Mouse (Mus musculus) brain, embryonic 14.5 days (tissue): ENCODE results near the gene Def6.

Source experiments
- CTCF ChIP-seq: fragments of 200-500 bp; IDR thresholded peaks from 2 replicates; pipeline ENCODE4 v1.5.1; 2012; ENCODE audit warnings: inconsistent platforms, mild to moderate bottlenecking, moderate library complexity, borderline replicate concordance; ENCODE audit not compliant: insufficient read depth, insufficient read length; ENCODE audit errors: extremely low read depth
- POLR2A ChIP-seq: fragments of 200-500 bp; IDR thresholded peaks from 2 replicates; pipeline ENCODE4 v1.6.1; 2012; ENCODE audit warnings: mild to moderate bottlenecking, inconsistent platforms, borderline replicate concordance; ENCODE audit not compliant: poor library complexity, insufficient read depth, insufficient read length, severe bottlenecking; ENCODE audit errors: extremely low read depth

DNA sequence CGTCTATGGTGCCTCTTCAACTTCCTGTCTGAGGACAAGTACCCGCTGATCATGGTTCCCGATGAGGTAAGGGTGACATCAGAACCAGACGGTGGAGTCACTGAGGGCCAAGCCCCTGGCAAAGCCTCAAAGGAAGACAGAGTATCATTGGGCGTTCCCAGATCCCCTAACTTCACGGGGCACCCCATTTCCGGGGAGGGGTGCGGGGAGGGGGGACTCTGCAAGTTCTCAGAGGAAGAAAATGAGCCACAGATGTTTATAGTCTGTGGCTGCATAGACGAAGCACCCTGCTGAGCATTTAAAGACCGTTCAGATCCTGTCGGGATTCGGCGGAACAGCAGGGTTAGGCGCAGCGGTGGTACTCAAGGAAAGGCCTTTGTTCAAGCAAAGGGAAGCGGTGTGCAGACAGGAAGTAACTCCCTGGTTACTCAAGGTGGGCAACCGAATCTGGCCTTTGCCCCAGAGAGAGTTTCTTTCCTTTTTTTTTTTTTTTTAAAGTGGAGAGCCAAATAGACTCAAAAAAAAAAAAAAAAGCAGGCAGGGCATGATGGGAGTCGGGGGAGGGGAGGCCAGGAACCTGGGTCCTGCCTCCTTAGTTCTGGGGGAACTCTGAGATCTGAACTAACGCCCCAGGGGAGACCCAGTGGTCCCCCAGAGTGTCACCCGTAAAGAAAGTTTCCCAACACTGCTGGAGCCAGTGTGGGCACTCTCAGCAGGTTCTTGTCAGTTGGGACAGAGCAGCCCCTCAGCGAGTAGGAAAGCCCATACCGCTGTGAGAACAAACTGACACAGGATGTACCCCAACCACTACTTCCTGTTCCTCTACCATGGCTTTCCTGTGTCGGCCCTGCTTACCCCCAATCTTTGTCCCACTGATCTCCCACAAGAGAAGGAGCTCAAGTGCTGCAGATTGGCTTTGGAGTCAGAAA lies 10.4 kb downstream of the Def6 start:
- TF ChIP-seq POLR2A = no peak
- no peak for TF ChIP-seq CTCF
